Mouse (Mus musculus) cerebellum, postnatal 14 days (tissue): ENCODE measurements around the gene Sfta2.

ENCODE experiments used
- DNase-seq, 2 experiments: peaks; one replicate each; pipeline ENCODE4 v3.0.0; 2021; ENCODE audit warnings: mixed read lengths in 2 of 2

Gene Sfta2

GRCm38 (mm10) chr17:35680591-35680990 lies 79.2 kb downstream of the Sfta2 start:
- no peak for DNase-seq

- no peak for DNase-seq
Measured at GRCm38 (mm10) chr17:35681986-35682385, 80.6 kb downstream of the Sfta2 start.

- DNase-seq, result peak in 1 of 2 experiments; percentile 51
Measured at GRCm38 (mm10) chr17:35685061-35685460, 83.7 kb downstream of the Sfta2 start.

GRCm38 (mm10) chr17:35688347-35689175 lies 87.2 kb downstream of the Sfta2 start:
- no peak for DNase-seq

GRCm38 (mm10) chr17:35689936-35690645 lies 88.7 kb downstream of the Sfta2 start:
- DNase-seq, result peak; percentile 52 to 59

GRCm38 (mm10) chr17:35691811-35692210 lies 90.5 kb downstream of the Sfta2 start:
- peak in 1 of 2 experiments; percentile 27 for DNase-seq

GRCm38 (mm10) chr17:35692368-35692767 lies 91.0 kb downstream of the Sfta2 start:
- DNase-seq, result no peak

- no peak for DNase-seq
Measured at GRCm38 (mm10) chr17:35693906-35694305, 92.6 kb downstream of the Sfta2 start.

GRCm38 (mm10) chr17:35695289-35695688 lies 93.9 kb downstream of the Sfta2 start:
- DNase-seq, result peak; percentile 59 to 89

- DNase-seq, result no peak
Measured at GRCm38 (mm10) chr17:35696691-35697090, 95.3 kb downstream of the Sfta2 start.

GRCm38 (mm10) chr17:35697429-35697758 lies 96.0 kb downstream of the Sfta2 start:
- no peak for DNase-seq

- peak; percentile 71 to 83 for DNase-seq
Measured at GRCm38 (mm10) chr17:35697759-35698500, 96.6 kb downstream of the Sfta2 start.

- DNase-seq, result no peak
Measured at GRCm38 (mm10) chr17:35698501-35698883, 97.1 kb downstream of the Sfta2 start.

- peak; percentile 90 to 91 for DNase-seq
Measured at GRCm38 (mm10) chr17:35699919-35700318, 98.6 kb downstream of the Sfta2 start.
